Mouse (Mus musculus): ENCODE results near the gene Il1rapl2.
"Not testable (repeated sequence)": the region's sequence is repeated elsewhere in the genome, so short reads cannot be mapped to it uniquely, and the experiment has no call there.

Gene Il1rapl2

GRCm38 (mm10) chrX:138170146-138170545, 599.7 kb downstream of the Il1rapl2 start:
- CTCF ChIA-PET: no interaction called here

GRCm38 (mm10) chrX:138209480-138209879, 639.1 kb downstream of the Il1rapl2 start, which contains the start of gene Tex13a:
TSS of gene Tex13a (minus strand) at chrX:138209580.
- CTCF ChIA-PET: no interaction called here

- CTCF ChIA-PET: no interaction called here
These were observed 664.2 kb downstream of the Il1rapl2 start for GRCm38 (mm10) chrX:138234626-138235025.

GRCm38 (mm10) chrX:138348736-138349135, 778.3 kb downstream of the Il1rapl2 start:
- CTCF ChIA-PET: not testable (repeated sequence)

- CTCF ChIA-PET: no interaction called here
These were observed 863.4 kb downstream of the Il1rapl2 start for GRCm38 (mm10) chrX:138433794-138434193.

GRCm38 (mm10) chrX:138437939-138438338, 867.5 kb downstream of the Il1rapl2 start:
- CTCF ChIA-PET: no interaction called here

- CTCF ChIA-PET: no interaction called here
These were observed 879.4 kb downstream of the Il1rapl2 start for GRCm38 (mm10) chrX:138449856-138450255.

- CTCF ChIA-PET: no interaction called here
These were observed 908.1 kb downstream of the Il1rapl2 start for GRCm38 (mm10) chrX:138478488-138478887.

- CTCF ChIA-PET: no interaction called here
These were observed 930.1 kb downstream of the Il1rapl2 start for GRCm38 (mm10) chrX:138500510-138500909.

- CTCF ChIA-PET: no interaction called here
These were observed 934.6 kb downstream of the Il1rapl2 start for GRCm38 (mm10) chrX:138505049-138505448.

- CTCF ChIA-PET: no interaction called here
These were observed 1049.7 kb downstream of the Il1rapl2 start for GRCm38 (mm10) chrX:138620106-138620505.

GRCm38 (mm10) chrX:138625311-138625710, 1054.9 kb downstream of the Il1rapl2 start:
- CTCF ChIA-PET: no interaction called here

GRCm38 (mm10) chrX:138722372-138722771, 1152.0 kb downstream of the Il1rapl2 start:
- CTCF ChIA-PET: no interaction called here

- CTCF ChIA-PET: no interaction called here
These were observed 1230.5 kb downstream of the Il1rapl2 start for GRCm38 (mm10) chrX:138800958-138801357.

- CTCF ChIA-PET: no interaction called here
These were observed 1261.5 kb downstream of the Il1rapl2 start for GRCm38 (mm10) chrX:138831876-138832275.

GRCm38 (mm10) chrX:138833894-138834293, 1263.5 kb downstream of the Il1rapl2 start:
- CTCF ChIA-PET: no interaction called here

- CTCF ChIA-PET: no interaction called here
These were observed 1268.0 kb downstream of the Il1rapl2 start for GRCm38 (mm10) chrX:138838381-138838780.
